Mouse (Mus musculus) myocyte (in vitro differentiated cells): Measurements from ENCODE around the gene Btaf1. TPM values are rescaled to one million over a fixed set of nuclear protein-coding genes. Genes with fewer than 3 reads are reported as not detected.

Experiments used
- H3K27me3 ChIP-seq: one replicate; pipeline ENCODE4 v1.6.1; 2011; ENCODE audit not compliant: control insufficient read depth, insufficient read depth, insufficient read length
- H3K36me3 ChIP-seq: one replicate; pipeline ENCODE4 v1.6.1; 2011; ENCODE audit not compliant: control insufficient read depth, insufficient read depth
- H3K4me2 ChIP-seq: one replicate; pipeline ENCODE4 v1.6.1; 2011; ENCODE audit warnings: low read depth, control low read depth
- H3K4me3 ChIP-seq: one replicate; pipeline ENCODE4 v1.5.1; 2011; ENCODE audit warnings: mild to moderate bottlenecking, control low read depth, moderate library complexity
- H3K79me2 ChIP-seq: one replicate; pipeline ENCODE4 v1.6.1; 2011; ENCODE audit not compliant: control insufficient read depth, insufficient read depth
- H3ac ChIP-seq: one replicate; pipeline ENCODE4 v1.6.1; 2011; ENCODE audit not compliant: control insufficient read depth, insufficient read length
- CEBPB ChIP-seq: IDR thresholded peaks from 2 replicates; pipeline ENCODE4 v1.6.1; 2011; ENCODE audit warnings: mild to moderate bottlenecking, moderate library complexity; ENCODE audit not compliant: poor library complexity, insufficient read depth, severe bottlenecking
- E2F4 ChIP-seq: IDR thresholded peaks from one replicate; pipeline ENCODE4 v1.6.1; 2011; ENCODE audit warnings: mild to moderate bottlenecking, control low read depth, moderate library complexity; ENCODE audit not compliant: insufficient read depth
- MAX ChIP-seq: IDR thresholded peaks from one replicate; pipeline ENCODE4 v1.6.1; 2011; ENCODE audit warnings: low read depth, mild to moderate bottlenecking, control low read depth
- MYOD1 ChIP-seq, 3 experiments: IDR thresholded peaks; one replicate each; pipeline ENCODE4 v1.6.1; 2011; ENCODE audit warnings: control low read depth in 2 of 3, low read depth in 2 of 3, mild to moderate bottlenecking in 2 of 3, moderate library complexity in 1 of 3; ENCODE audit not compliant: insufficient read length in 2 of 3, control insufficient read depth in 1 of 3
- MYOG ChIP-seq, 3 experiments: IDR thresholded peaks; one replicate each; pipeline ENCODE4 v1.6.1; 2011; ENCODE audit warnings: control low read depth in 2 of 3, low read depth in 2 of 3, mild to moderate bottlenecking in 2 of 3; ENCODE audit not compliant: insufficient read length in 2 of 3, control insufficient read depth in 1 of 3, insufficient read depth in 1 of 3
- POLR2A ChIP-seq: IDR thresholded peaks from one replicate; pipeline ENCODE4 v1.6.1; 2011; ENCODE audit warnings: low read depth, mild to moderate bottlenecking, control low read depth, moderate library complexity; ENCODE audit not compliant: insufficient read length
- POLR2AphosphoS2 ChIP-seq: IDR thresholded peaks from one replicate; pipeline ENCODE4 v1.6.1; 2011; ENCODE audit warnings: low read depth, control low read depth; ENCODE audit not compliant: insufficient read length
- REST ChIP-seq: IDR thresholded peaks from one replicate; pipeline ENCODE4 v1.6.1; 2011; ENCODE audit warnings: mild to moderate bottlenecking, control low read depth, moderate library complexity; ENCODE audit not compliant: insufficient read depth, insufficient read length
- SRF ChIP-seq: IDR thresholded peaks from one replicate; pipeline ENCODE4 v1.6.1; 2011; ENCODE audit warnings: low read depth; ENCODE audit not compliant: control insufficient read depth, insufficient read length
- TCF12 ChIP-seq: IDR thresholded peaks from one replicate; pipeline ENCODE4 v1.6.1; 2011; ENCODE audit warnings: mild to moderate bottlenecking, control low read depth; ENCODE audit not compliant: poor library complexity, insufficient read depth, severe bottlenecking
- TCF3 ChIP-seq: IDR thresholded peaks from one replicate; pipeline ENCODE4 v1.6.1; 2011; ENCODE audit warnings: low read depth, control low read depth; ENCODE audit not compliant: insufficient read length
- USF1 ChIP-seq: IDR thresholded peaks from one replicate; pipeline ENCODE4 v1.6.1; 2011; ENCODE audit warnings: low read depth, mild to moderate bottlenecking, control low read depth, moderate library complexity
- polyA plus RNA-seq: library from polyadenylated mRNA; unstranded; fragments of >200 nt; fragmentation: generic; extraction: Trizol; gene quantifications from one replicate; pipeline ENCODE4 v1.2.1, GENCODE M21; 2012; ENCODE audit warnings: missing spikeins

The Btaf1 gene
- polyA plus RNA-seq, 1 experiment, result 4.8 TPM

DNA sequence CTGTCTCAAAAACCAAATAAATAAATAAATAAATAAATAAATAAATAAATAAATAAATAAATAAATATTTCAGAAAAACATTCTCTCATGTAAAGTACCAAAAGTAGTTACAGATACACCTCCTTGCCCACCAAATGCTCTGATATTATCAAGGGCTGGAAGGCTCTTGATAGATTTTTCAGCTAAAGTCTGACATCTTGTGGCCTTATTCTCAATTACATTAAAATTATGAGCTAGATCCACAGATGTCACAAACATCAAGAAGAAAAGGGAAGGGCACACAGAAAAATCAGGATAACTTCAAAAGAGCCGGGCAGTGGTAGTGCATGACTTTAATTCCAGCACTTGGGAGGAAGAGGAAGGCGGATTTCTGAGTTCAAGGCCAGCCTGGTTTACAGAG lies 3.9 kb upstream of the Btaf1 start:
- Histone ChIP-seq H3K36me3 (no peaks in the 10 kb centered on the region), H3K4me3 (no peak overlapping the region)

DNA sequence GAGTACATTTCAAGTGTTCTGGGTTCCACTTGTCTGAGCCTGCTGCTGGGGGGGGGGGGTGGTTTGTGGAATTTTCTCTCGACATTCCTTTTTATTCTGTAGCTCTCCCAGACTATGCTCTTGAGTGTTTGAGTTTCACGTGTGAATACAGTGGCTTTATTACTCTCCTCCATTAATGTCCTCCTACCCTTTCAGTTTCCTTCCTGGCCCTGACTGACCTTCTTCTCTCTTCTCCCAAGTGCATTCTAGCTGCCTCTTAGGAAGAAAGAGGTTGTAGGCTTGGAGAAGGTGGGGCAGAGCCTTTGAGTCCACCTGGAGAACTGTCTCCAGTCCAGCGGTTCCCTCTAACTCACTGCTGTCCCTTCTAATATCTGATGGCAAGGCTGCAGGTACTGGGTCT lies 2.9 kb upstream of the Btaf1 start:
- no peaks in the 10 kb centered on the region for H3K27me3 ChIP-seq
- no peak overlapping the region for H3K4me2 ChIP-seq
- no peak overlapping the region for H3ac ChIP-seq
- peaks cover 17% of the 10 kb centered on the region for H3K79me2 ChIP-seq
- H3K36me3 ChIP-seq, result no peaks in the 10 kb centered on the region
- no peak overlapping the region for H3K4me3 ChIP-seq
- TF ChIP-seq SRF, result no peak
- TF ChIP-seq TCF3, result no peak
- no peak for TF ChIP-seq MYOG (IDR thresholded peaks at IDR 0.05; ENCODE audit: control insufficient read depth in 1 of 3, insufficient read depth in 1 of 3, insufficient read length in 2 of 3, low read depth in 2 of 3)
- TF ChIP-seq REST, result no peak
- TF ChIP-seq POLR2AphosphoS2, result no peak
- no peak for TF ChIP-seq CEBPB
- no peak for TF ChIP-seq POLR2A
- TF ChIP-seq USF1, result no peak

More for the DNA sequence above, 3.9 kb upstream of the Btaf1 start:
- Histone ChIP-seq H3K4me2 (no peak overlapping the region), H3ac (no peak overlapping the region), H3K79me2 (peaks cover 8% of the 10 kb centered on the region), H3K27me3 (no peaks in the 10 kb centered on the region)
- TF ChIP-seq MYOG (IDR thresholded peaks at IDR 0.05; ENCODE audit: control insufficient read depth in 1 of 3, insufficient read depth in 1 of 3, insufficient read length in 2 of 3, low read depth in 2 of 3), result no peak
- TF ChIP-seq SRF, result no peak
- TF ChIP-seq TCF12, result no peak
- no peak for TF ChIP-seq E2F4
- TF ChIP-seq CEBPB, result no peak
- TF ChIP-seq MYOD1 (IDR thresholded peaks at IDR 0.05; ENCODE audit: control insufficient read depth in 1 of 3, insufficient read length in 2 of 3, low read depth in 2 of 3), result no peak
- no peak for TF ChIP-seq REST
- TF ChIP-seq MAX, result no peak
- no peak for TF ChIP-seq USF1
- no peak for TF ChIP-seq TCF3
- TF ChIP-seq POLR2AphosphoS2, result no peak
- no peak for TF ChIP-seq POLR2A

DNA sequence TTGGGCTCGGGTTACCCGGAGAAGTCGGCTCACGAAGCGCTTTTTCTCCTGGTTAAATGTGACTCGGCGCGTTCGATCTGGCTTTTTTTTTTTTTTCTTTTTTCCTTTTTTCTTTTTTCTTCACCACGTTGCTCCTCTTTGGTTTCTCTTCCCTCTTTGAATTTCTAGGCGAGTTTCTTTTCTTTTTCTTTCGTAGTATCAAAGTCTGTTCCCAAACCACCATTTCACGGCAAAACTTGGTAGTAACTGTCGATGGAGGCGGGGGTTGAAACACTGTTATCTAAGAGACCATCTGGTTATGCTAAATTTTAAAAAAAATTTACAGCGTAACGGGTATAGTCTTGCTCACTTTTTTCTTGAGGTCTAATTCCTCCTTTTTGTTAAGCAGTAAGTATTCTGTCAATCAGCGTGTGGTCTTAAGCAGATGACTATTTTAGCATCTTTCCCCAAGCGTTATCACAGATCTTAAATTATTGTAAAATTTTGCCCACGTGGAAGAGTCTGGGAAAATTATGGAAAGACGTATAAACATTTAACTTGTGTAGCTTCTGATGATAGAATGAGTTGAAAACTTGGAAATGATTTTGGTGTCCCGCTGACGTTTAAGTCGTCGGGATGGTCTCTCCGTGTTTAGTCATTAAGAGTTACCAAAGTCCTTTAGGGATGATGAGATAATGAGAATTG lies 816 bp downstream of the Btaf1 start:
- peak overlapping the region; percentile 50 for H3K4me3 ChIP-seq
- H3K4me2 ChIP-seq, result peak overlapping the region; percentile 75
- no peaks in the 10 kb centered on the region for H3K36me3 ChIP-seq
- peak overlapping the region; percentile 88 for H3ac ChIP-seq
- H3K79me2 ChIP-seq, result peaks cover 55% of the 10 kb centered on the region
- TF ChIP-seq MYOG (IDR thresholded peaks at IDR 0.05; ENCODE audit: control insufficient read depth in 1 of 3, insufficient read depth in 1 of 3, insufficient read length in 2 of 3, low read depth in 2 of 3) (no peak), POLR2AphosphoS2 (no peak), CEBPB (no peak), MAX (no peak), POLR2A (no peak)
- H3K27me3 ChIP-seq, result no peaks in the 10 kb centered on the region

DNA sequence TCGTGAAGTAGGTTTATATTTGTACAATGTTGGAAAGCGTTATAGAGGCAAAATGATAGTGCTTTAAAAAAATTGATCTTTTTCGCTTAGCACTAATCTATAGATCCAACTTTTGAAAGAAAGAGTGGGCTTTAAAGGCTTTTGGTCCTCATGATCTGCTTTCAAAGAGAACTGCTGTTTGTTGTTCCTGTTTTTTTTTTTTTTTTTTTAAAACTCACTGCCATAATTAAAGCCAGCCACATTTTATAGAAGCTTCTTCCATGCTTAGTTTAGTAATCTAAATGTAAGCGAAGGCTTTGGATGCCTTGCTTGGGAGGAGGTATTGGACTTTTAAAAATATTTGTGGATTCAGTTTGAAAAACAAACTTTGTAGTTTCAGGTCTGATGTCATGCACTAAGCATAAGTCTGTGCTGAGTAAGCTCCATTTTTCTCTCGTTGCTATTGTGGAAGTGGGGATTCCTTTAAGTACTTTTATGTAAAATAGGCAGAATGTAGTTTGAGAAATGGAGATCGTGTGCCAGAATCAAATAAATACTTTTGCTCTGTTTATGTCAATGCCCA lies 2.0 kb downstream of the Btaf1 start:
- no peaks in the 10 kb centered on the region for H3K36me3 ChIP-seq
- no peaks in the 10 kb centered on the region for H3K27me3 ChIP-seq
- H3K4me2 ChIP-seq, result peak overlapping the region; percentile 75
- H3K79me2 ChIP-seq, result peaks cover 67% of the 10 kb centered on the region
- no peak overlapping the region for H3ac ChIP-seq
- TF ChIP-seq TCF3 (no peak), TCF12 (no peak), MYOD1 (IDR thresholded peaks at IDR 0.05; ENCODE audit: control insufficient read depth in 1 of 3, insufficient read length in 2 of 3, low read depth in 2 of 3) (no peak), USF1 (no peak), CEBPB (no peak), MYOG (IDR thresholded peaks at IDR 0.05; ENCODE audit: control insufficient read depth in 1 of 3, insufficient read depth in 1 of 3, insufficient read length in 2 of 3, low read depth in 2 of 3) (no peak), POLR2A (no peak), SRF (no peak), POLR2AphosphoS2 (no peak), MAX (no peak)
- peak overlapping the region; percentile 50 for H3K4me3 ChIP-seq

DNA sequence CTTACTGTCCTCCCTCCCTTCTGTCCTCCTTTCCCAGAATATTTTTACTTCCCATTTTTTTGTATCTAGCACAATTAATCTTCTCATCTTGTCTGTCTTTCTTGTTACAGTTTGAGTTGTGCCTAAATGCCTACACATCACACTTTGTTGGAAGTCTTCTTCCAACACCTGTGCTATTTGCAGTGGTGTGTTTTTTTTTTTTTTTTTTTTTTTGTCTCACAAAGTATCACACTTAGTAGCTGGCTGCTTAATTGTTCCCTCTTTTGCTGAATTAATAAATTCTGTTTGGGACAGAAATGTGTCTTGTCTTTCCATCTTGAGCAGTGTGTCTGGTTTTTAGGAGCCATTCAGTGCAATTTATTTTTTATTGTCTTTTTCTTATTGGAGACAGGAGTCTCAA lies 3.9 kb downstream of the Btaf1 start:
- Histone ChIP-seq H3K36me3 (no peaks in the 10 kb centered on the region), H3K27me3 (no peaks in the 10 kb centered on the region), H3K4me3 (no peak overlapping the region), H3K79me2 (peaks cover 86% of the 10 kb centered on the region), H3ac (no peak overlapping the region), H3K4me2 (no peak overlapping the region)
- no peak for TF ChIP-seq MAX
- TF ChIP-seq E2F4, result no peak
- no peak for TF ChIP-seq CEBPB
- TF ChIP-seq POLR2AphosphoS2, result no peak
- TF ChIP-seq MYOD1 (IDR thresholded peaks at IDR 0.05; ENCODE audit: control insufficient read depth in 1 of 3, insufficient read length in 2 of 3, low read depth in 2 of 3), result no peak
- TF ChIP-seq USF1, result no peak
- TF ChIP-seq TCF12, result no peak
- no peak for TF ChIP-seq SRF
- TF ChIP-seq MYOG (IDR thresholded peaks at IDR 0.05; ENCODE audit: control insufficient read depth in 1 of 3, insufficient read depth in 1 of 3, insufficient read length in 2 of 3, low read depth in 2 of 3), result no peak
- TF ChIP-seq TCF3, result no peak
- no peak for TF ChIP-seq POLR2A
- TF ChIP-seq REST, result no peak
